Mouse (Mus musculus): ENCODE measurements around the gene Cpxm2. TPM values are rescaled to one million over a fixed set of nuclear protein-coding genes. Genes with fewer than 3 reads are reported as not detected.

Gene Cpxm2
- total and polyA plus RNA-seq, 2 experiments from 2014 or later: 2.4 to 3.1 TPM

GRCm38 (mm10) chr7:132094666-132095065, 59.9 kb downstream of the Cpxm2 start:
- WGBS: 82% methylated on average over 7 of the region's 7 CpGs
- no peak for TF ChIP-seq CTCF (IDR thresholded peaks at IDR 0.05)
- no peaks in the 10 kb centered on the region for H3K9me3 ChIP-seq (ENCODE audit: low read length)
- ATAC-seq (ENCODE audit: low FRiP score): no peak
- H3K27ac ChIP-seq (ENCODE audit: low read depth, low read length): no peak overlapping the region
- H3K27me3 ChIP-seq (ENCODE audit: insufficient read depth, low read length): no peaks in the 10 kb centered on the region
- no peaks in the 10 kb centered on the region for H3K36me3 ChIP-seq (ENCODE audit: insufficient read depth, low read length)
- no peak overlapping the region for H3K4me3 ChIP-seq (ENCODE audit: low read depth, low read length)
- H3K4me1 ChIP-seq (ENCODE audit: insufficient read depth, low read length): no peaks in the 10 kb centered on the region
- no peak overlapping the region for H3K4me2 ChIP-seq (ENCODE audit: low read depth, low read length, poor library complexity, severe bottlenecking)
- DNase-seq (ENCODE audit: low spot score): no peak
- H3K9ac ChIP-seq (replicated peaks; ENCODE audit: low read length, poor library complexity, severe bottlenecking): no peak overlapping the region

GRCm38 (mm10) chr7:132091551-132091950, 63.0 kb downstream of the Cpxm2 start:
- Histone ChIP-seq H3K9me3 (ENCODE audit: low read length) (no peaks in the 10 kb centered on the region), H3K36me3 (ENCODE audit: insufficient read depth, low read length) (no peaks in the 10 kb centered on the region), H3K27ac (ENCODE audit: low read depth, low read length) (no peak overlapping the region), H3K27me3 (ENCODE audit: insufficient read depth, low read length) (no peaks in the 10 kb centered on the region), H3K9ac (replicated peaks; ENCODE audit: low read length, poor library complexity, severe bottlenecking) (no peak overlapping the region), H3K4me3 (ENCODE audit: low read depth, low read length) (no peak overlapping the region), H3K4me2 (ENCODE audit: low read depth, low read length, poor library complexity, severe bottlenecking) (no peak overlapping the region), H3K4me1 (ENCODE audit: insufficient read depth, low read length) (0 out of 2 replicates have a peak, but pooled peaks cover 5% of the 10 kb centered on the region)
- WGBS: 68% methylated on average over 7 of the region's 7 CpGs
- ATAC-seq (ENCODE audit: low FRiP score): no peak
- TF ChIP-seq CTCF (IDR thresholded peaks at IDR 0.05): no peak
- no peak for DNase-seq (ENCODE audit: low spot score)

DNA sequence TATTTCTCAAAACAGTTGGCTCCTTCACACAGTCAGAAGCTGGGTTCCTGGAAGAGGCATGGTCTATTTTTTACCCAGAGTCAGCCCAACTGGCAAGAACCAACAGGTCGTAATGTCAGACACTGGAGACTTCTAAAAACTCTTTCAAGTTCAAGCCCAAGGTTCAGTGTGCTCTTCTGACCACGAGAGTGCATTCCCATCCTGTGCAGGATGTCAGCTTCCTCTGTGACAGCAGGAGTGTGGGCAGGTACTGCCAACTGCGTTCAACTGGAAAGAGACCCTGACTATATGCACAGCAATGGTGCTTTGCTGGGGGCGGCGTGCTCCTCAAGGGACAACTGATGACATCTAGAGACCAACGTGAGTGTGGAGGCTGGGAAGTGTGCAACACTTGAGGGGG, 65.9 kb downstream of the Cpxm2 start:
- no peak overlapping the region for H3K9ac ChIP-seq (replicated peaks; ENCODE audit: low read length, poor library complexity, severe bottlenecking)
- H3K4me3 ChIP-seq (ENCODE audit: low read depth, low read length): no peak overlapping the region
- TF ChIP-seq CTCF (IDR thresholded peaks at IDR 0.05): no peak
- DNase-seq (ENCODE audit: low spot score) (no peak), ATAC-seq (ENCODE audit: low FRiP score) (no peak)
- no peaks in the 10 kb centered on the region for H3K36me3 ChIP-seq (ENCODE audit: insufficient read depth, low read length)
- H3K27ac ChIP-seq (ENCODE audit: low read depth, low read length): 0 out of 2 replicates have a peak overlapping the region, but pooled peaks have one; percentile 4
- 71% methylated on average over 6 of the region's 6 CpGs for WGBS
- H3K9me3 ChIP-seq (ENCODE audit: low read length): no peaks in the 10 kb centered on the region
- no peaks in the 10 kb centered on the region for H3K27me3 ChIP-seq (ENCODE audit: insufficient read depth, low read length)
- H3K4me2 ChIP-seq (ENCODE audit: low read depth, low read length, poor library complexity, severe bottlenecking): no peak overlapping the region
- H3K4me1 ChIP-seq (ENCODE audit: insufficient read depth, low read length): 0 out of 2 replicates have a peak, but pooled peaks cover 5% of the 10 kb centered on the region

DNA sequence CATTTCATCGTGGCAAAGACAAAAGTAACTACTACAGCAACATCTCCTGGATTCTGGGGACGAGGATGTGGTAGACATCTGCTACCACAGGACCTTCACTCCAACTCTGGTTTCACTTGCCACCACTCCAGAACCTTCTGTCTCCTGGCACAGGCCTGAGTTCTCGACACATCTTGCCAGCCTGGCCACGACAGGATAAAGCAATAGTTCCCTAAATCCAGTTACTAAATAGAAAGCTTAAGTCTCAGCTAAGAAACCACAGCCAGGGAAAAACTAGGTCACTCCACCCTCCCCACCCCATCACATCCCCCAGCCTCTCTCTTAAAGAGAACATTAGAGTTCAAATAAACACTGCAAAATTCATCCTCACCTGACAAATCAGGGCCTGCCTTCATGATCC, 66.4 kb downstream of the Cpxm2 start:
- H3K4me2 ChIP-seq (ENCODE audit: low read depth, low read length, poor library complexity, severe bottlenecking): no peak overlapping the region
- DNase-seq (ENCODE audit: low spot score) (peak; percentile 13), ATAC-seq (ENCODE audit: low FRiP score) (no peak)
- 60% methylated on average over 4 of the region's 4 CpGs for WGBS
- H3K4me1 ChIP-seq (ENCODE audit: insufficient read depth, low read length): 0 out of 2 replicates have a peak, but pooled peaks cover 5% of the 10 kb centered on the region
- no peaks in the 10 kb centered on the region for H3K27me3 ChIP-seq (ENCODE audit: insufficient read depth, low read length)
- no peak overlapping the region for H3K9ac ChIP-seq (replicated peaks; ENCODE audit: low read length, poor library complexity, severe bottlenecking)
- H3K36me3 ChIP-seq (ENCODE audit: insufficient read depth, low read length): no peaks in the 10 kb centered on the region
- no peak for TF ChIP-seq CTCF (IDR thresholded peaks at IDR 0.05)
- H3K9me3 ChIP-seq (ENCODE audit: low read length): no peaks in the 10 kb centered on the region
- H3K27ac ChIP-seq (ENCODE audit: low read depth, low read length): no peak overlapping the region
- H3K4me3 ChIP-seq (ENCODE audit: low read depth, low read length): no peak overlapping the region

DNA sequence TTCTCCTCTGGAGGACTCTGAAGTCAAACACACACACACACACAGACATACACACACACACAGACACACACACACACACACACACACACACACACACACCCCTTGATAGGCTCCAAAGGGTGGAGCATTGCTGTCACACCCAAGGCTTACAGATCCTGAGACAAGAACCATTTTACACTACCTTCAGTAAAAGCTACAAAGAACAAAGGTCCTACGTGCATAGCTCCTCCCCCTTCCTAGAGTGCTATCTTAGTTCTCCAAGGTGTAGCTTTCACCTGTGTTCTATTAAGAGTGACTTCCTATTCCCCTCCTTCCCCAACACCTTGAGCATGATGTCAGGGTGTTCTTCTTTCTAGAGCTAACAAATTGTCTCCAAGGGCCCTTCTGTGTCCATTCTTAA, 78.7 kb downstream of the Cpxm2 start:
- Histone ChIP-seq H3K27me3 (ENCODE audit: insufficient read depth, low read length) (no peaks in the 10 kb centered on the region), H3K9me3 (ENCODE audit: low read length) (no peaks in the 10 kb centered on the region), H3K9ac (replicated peaks; ENCODE audit: low read length, poor library complexity, severe bottlenecking) (no peak overlapping the region), H3K4me3 (ENCODE audit: low read depth, low read length) (no peak overlapping the region), H3K36me3 (ENCODE audit: insufficient read depth, low read length) (no peaks in the 10 kb centered on the region), H3K4me1 (ENCODE audit: insufficient read depth, low read length) (no peaks in the 10 kb centered on the region), H3K4me2 (ENCODE audit: low read depth, low read length, poor library complexity, severe bottlenecking) (no peak overlapping the region), H3K27ac (ENCODE audit: low read depth, low read length) (no peak overlapping the region)
- DNase-seq (ENCODE audit: low spot score) (no peak), ATAC-seq (ENCODE audit: low FRiP score) (no peak)
- 76% methylated on average over 1 of the region's 1 CpGs for WGBS
- TF ChIP-seq CTCF (IDR thresholded peaks at IDR 0.05): no peak

DNA sequence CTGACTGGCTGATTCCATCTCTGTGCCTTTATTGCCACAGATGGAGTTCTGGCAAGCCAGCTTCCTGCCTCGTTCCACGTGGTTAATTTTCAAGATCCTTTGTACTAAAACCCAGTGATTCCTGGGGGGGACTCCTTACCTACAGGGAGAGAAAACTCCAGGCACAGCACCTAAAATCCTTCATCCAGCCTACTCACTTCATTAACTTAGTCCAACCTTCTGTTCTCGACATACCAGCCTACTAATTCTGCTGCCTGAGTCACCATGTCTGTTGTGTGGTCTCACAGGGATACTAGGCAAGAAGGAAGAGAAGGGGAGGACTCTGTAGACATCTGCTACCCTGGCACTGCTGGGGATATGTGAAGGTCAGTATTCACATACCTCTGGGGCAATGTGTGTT, 80.0 kb downstream of the Cpxm2 start:
- H3K36me3 ChIP-seq (ENCODE audit: insufficient read depth, low read length): no peaks in the 10 kb centered on the region
- no peaks in the 10 kb centered on the region for H3K27me3 ChIP-seq (ENCODE audit: insufficient read depth, low read length)
- H3K4me1 ChIP-seq (ENCODE audit: insufficient read depth, low read length): no peaks in the 10 kb centered on the region
- TF ChIP-seq CTCF (IDR thresholded peaks at IDR 0.05): no peak
- H3K4me2 ChIP-seq (ENCODE audit: low read depth, low read length, poor library complexity, severe bottlenecking): no peak overlapping the region
- H3K4me3 ChIP-seq (ENCODE audit: low read depth, low read length): no peak overlapping the region
- H3K9me3 ChIP-seq (ENCODE audit: low read length): no peaks in the 10 kb centered on the region
- no peak for ATAC-seq (ENCODE audit: low FRiP score)
- H3K9ac ChIP-seq (replicated peaks; ENCODE audit: low read length, poor library complexity, severe bottlenecking): no peak overlapping the region
- H3K27ac ChIP-seq (ENCODE audit: low read depth, low read length): no peak overlapping the region
- 68% methylated on average over 3 of the region's 3 CpGs for WGBS
- DNase-seq (ENCODE audit: low spot score): no peak
